Mouse (Mus musculus) heart, embryonic 16.5 days (tissue): ENCODE results near the gene Tmem138. TPM values are rescaled to one million over a fixed set of nuclear protein-coding genes. Genes with fewer than 3 reads are reported as not detected.

ENCODE experiments used
- ATAC-seq: fragments of 200-750 bp; cut with Nextera tagmentation; replicated peaks from 2 replicates; pipeline ENCODE4 v1.8.0; 2017; ENCODE audit warnings: moderate number of reproducible peaks; ENCODE audit not compliant: insufficient read depth, low FRiP score; ENCODE audit errors: extremely low read depth
- H3K27ac ChIP-seq: fragments of 300-500 bp; sonication (generic); 2 replicates; pipeline ENCODE4 v1.5.1; 2014; ENCODE audit warnings: mild to moderate bottlenecking, low read length, control low read depth, moderate library complexity
- H3K27me3 ChIP-seq: fragments of 300-500 bp; sonication (generic); 2 replicates; pipeline ENCODE4 v1.6.1; 2014; ENCODE audit warnings: low read length, mixed read lengths; ENCODE audit not compliant: control insufficient read depth, insufficient read depth
- H3K36me3 ChIP-seq: fragments of 300-500 bp; sonication (generic); 2 replicates; pipeline ENCODE4 v1.6.1; 2014; ENCODE audit not compliant: control insufficient read depth, insufficient read depth
- H3K4me1 ChIP-seq: fragments of 300-500 bp; sonication (generic); 2 replicates; pipeline ENCODE4 v1.6.1; 2014; ENCODE audit warnings: low read length, mixed read lengths; ENCODE audit not compliant: control insufficient read depth, insufficient read depth
- H3K4me2 ChIP-seq: fragments of 300-500 bp; sonication (generic); 2 replicates; pipeline ENCODE4 v1.6.1; 2014; ENCODE audit warnings: low read depth, mild to moderate bottlenecking, control low read depth, low read length
- H3K4me3 ChIP-seq: fragments of 300-500 bp; sonication (generic); 2 replicates; pipeline ENCODE4 v1.5.1; 2014; ENCODE audit warnings: mild to moderate bottlenecking, control low read depth, low read length
- H3K9ac ChIP-seq: fragments of 300-500 bp; sonication (generic); 2 replicates; pipeline ENCODE4 v1.6.1; 2014; ENCODE audit warnings: low read length, control low read depth
- H3K9me3 ChIP-seq: fragments of 300-500 bp; sonication (generic); replicated peaks from 2 replicates; pipeline ENCODE4 v1.6.1; 2016; ENCODE audit warnings: low read length; ENCODE audit not compliant: control insufficient read depth
- WGBS: fragments of 180-500 bp; shearing (Covaris S2); extraction: QIAGEN DNeasy Blood & Tissue Kit; methylation state at CpG from one replicate; pipeline ENCODE4 v1.1.7; 2014; 5-methylcytosine and 5-hydroxymethylcytosine counted together
- polyA plus RNA-seq: library from polyadenylated mRNA; unstranded; fragments of >200 nt; fragmentation: Nextera tagmentation; extraction: Ambion mirVana; gene quantifications from 2 replicates; pipeline ENCODE4 v1.2.1, GENCODE M21; 2015

Tmem138 gene
- polyA plus RNA-seq, 1 experiment from 2014 or later: 25.1 TPM

DNA sequence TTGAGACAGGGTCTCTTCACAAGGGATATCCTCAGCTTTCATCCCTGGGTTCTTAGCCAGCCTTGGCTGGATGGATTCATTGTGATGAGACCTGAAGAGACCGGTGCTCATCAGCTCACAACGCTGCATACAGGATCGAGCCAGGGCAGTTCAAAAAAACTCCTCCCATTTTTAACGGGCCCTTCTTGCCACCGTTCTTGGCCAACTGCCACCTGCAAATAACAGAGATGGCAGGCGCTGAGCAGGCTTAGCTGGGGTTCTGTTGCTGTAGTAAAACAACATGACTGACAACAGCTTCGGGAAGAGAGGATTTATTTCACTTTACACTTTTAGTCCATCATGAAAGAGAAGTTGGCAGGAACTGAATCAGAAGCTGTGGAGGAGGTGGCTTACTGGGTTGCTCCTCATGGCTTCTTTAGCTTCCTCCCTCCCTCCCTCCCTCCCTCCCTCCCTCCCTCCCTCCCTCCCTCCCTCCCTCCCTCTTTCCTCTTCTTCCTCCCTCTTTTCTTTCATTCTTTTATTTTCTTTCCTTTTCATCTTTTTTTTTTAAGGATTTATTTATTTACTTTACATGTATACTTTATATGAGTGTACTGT lies 6.5 kb upstream of the Tmem138 start:
- Histone ChIP-seq H3K36me3 (peaks cover 4% of the 10 kb centered on the region), H3K27ac (no peak overlapping the region), H3K4me3 (no peak overlapping the region), H3K9ac (no peak overlapping the region), H3K4me1 (no peaks in the 10 kb centered on the region; the same call in 1 of the 2 replicates), H3K27me3 (no peaks in the 10 kb centered on the region), H3K4me2 (peak overlapping the region; percentile 23; the same call in 1 of the 2 replicates), H3K9me3 (no peaks in the 10 kb centered on the region)
- 37% methylated on average over 7 of the region's 7 CpGs for WGBS
- no peak for ATAC-seq

DNA sequence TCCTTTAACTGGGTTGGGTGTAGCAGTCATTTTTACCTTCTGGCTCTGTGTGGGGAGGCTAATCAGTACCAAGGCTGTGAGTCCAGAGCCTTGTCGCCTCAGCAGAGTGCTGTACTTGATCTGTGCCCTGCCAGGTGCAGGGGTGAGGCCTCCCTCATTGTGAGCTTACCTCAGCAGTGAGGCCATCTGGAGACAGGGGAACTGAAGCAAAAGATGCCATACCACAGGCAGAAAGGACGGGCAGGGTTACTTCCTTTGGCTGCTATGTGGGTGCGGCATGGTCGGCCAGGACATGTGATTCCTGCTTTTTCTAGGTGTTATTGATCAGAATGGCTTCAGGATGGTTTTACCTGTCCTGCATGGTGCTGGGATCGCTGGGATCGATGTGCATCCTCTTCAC lies 4.8 kb upstream of the Tmem138 start:
- no peak overlapping the region for H3K4me3 ChIP-seq
- H3K9me3 ChIP-seq: no peaks in the 10 kb centered on the region
- no peak overlapping the region for H3K9ac ChIP-seq
- no peak for ATAC-seq
- no peaks in the 10 kb centered on the region for H3K27me3 ChIP-seq
- H3K27ac ChIP-seq: no peak overlapping the region
- H3K4me1 ChIP-seq: peaks cover 5% of the 10 kb centered on the region
- H3K36me3 ChIP-seq: 0 out of 2 replicates have a peak, but pooled peaks cover 2% of the 10 kb centered on the region
- H3K4me2 ChIP-seq: no peak overlapping the region
- WGBS: 77% methylated on average over 6 of the region's 6 CpGs

DNA sequence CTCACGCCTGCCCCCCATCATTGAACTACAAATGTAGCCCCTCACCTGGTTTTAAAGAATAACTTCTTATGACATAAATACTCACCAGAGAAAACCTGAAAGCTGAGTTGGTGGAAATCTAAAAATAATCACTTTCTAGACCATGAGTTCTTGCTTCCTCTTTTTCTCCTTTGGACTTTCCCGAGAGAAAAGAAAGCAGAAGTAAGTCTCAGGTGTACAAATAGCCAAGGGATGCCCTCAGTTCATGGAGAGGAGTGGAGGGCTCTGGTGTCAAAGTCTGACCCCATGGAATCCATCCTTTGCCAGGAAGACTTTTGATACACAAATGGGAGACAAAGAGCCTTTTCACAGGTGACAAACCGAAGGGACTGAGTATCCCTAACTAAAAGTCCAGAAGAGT lies 3.6 kb upstream of the Tmem138 start:
- 81% methylated on average over 3 of the region's 3 CpGs for WGBS
- no peak overlapping the region for H3K27ac ChIP-seq
- H3K9me3 ChIP-seq: no peaks in the 10 kb centered on the region
- H3K4me2 ChIP-seq: no peak overlapping the region
- ATAC-seq: no peak
- no peaks in the 10 kb centered on the region for H3K27me3 ChIP-seq
- peaks cover 10% of the 10 kb centered on the region for H3K4me1 ChIP-seq
- no peak overlapping the region for H3K4me3 ChIP-seq
- H3K36me3 ChIP-seq: 0 out of 2 replicates have a peak, but pooled peaks cover 2% of the 10 kb centered on the region
- no peak overlapping the region for H3K9ac ChIP-seq

DNA sequence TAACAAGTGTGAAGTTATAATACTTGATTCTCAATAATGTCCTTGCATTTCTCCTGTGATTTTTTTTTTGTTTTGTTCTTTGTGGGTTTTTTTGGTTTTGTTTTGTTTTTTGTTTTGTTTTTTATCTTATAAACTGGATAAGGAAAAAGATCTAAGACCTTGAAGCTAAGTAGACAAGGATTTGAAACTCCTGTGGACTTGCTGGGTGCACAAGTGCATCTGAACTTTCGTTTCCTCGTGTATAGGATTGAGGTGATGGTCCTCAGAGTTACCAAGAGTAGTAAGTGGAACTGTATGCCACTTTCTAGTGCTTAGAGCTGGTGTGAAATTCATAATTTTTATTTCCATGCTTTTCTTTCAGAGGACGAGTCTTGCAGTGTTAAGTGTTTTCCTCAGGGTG lies 2.9 kb upstream of the Tmem138 start:
- ATAC-seq: no peak
- Histone ChIP-seq H3K4me3 (no peak overlapping the region), H3K9ac (no peak overlapping the region), H3K4me2 (no peak overlapping the region), H3K4me1 (peaks cover 10% of the 10 kb centered on the region), H3K36me3 (peaks cover 1% of the 10 kb centered on the region; the same call in 1 of the 2 replicates), H3K27me3 (no peaks in the 10 kb centered on the region), H3K9me3 (no peaks in the 10 kb centered on the region), H3K27ac (no peak overlapping the region)
- 73% methylated on average over 3 of the region's 3 CpGs for WGBS

DNA sequence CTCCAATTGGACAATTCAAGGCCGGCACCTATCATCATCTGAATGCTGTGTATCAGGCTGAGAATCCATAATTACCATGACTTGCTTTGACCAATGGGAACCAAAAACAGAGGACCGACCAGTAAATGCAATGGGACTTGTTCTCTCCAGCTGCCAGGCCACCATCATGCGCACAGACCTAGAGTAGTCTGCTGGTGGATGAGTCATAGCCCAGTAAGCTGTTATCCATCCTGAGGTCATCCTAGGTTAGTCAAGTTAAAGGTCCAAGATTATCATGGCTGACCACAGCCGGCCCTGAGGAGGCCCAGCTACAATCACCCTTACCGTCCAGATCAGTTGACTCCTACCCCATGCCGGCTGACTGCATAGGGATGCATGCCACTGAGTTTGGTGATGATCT lies 7.5 kb downstream of the Tmem138 start:
- 92% methylated on average over 6 of the region's 6 CpGs for WGBS
- peaks cover 23% of the 10 kb centered on the region for H3K36me3 ChIP-seq

DNA sequence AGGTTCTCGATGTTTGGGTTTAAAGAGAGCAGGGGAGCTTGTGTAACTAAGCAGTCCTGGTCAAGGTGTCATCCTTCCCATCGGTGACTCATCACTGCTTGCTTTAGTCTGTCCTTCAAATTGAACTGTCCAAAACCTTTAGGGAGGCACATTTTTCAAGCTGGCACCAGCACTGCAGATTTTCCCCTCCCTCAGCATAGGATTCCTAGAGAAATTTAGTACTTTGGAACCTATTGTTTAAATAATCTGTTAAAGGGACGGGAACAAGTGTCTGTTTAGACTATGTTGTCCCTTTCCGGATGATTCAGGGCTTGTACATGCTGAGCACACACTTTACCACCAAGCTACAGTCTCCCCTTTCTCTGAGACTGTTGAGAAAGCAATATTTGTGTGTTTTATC lies 11.9 kb downstream of the Tmem138 start:
- H3K27ac ChIP-seq: no peak overlapping the region
- peaks cover 4% of the 10 kb centered on the region for H3K36me3 ChIP-seq
- WGBS: 58% methylated on average over 4 of the region's 4 CpGs
- no peaks in the 10 kb centered on the region for H3K9me3 ChIP-seq
- H3K9ac ChIP-seq: no peak overlapping the region
- no peak for ATAC-seq
- no peak overlapping the region for H3K4me2 ChIP-seq
- no peak overlapping the region for H3K4me3 ChIP-seq
- peaks cover 6% of the 10 kb centered on the region for H3K4me1 ChIP-seq
- no peaks in the 10 kb centered on the region for H3K27me3 ChIP-seq

More for the DNA sequence above, 7.5 kb downstream of the Tmem138 start:
- H3K9ac ChIP-seq: no peak overlapping the region
- H3K27ac ChIP-seq: no peak overlapping the region
- H3K4me3 ChIP-seq: no peak overlapping the region
- no peak for ATAC-seq
- no peaks in the 10 kb centered on the region for H3K9me3 ChIP-seq
- no peaks in the 10 kb centered on the region for H3K4me1 ChIP-seq
- H3K4me2 ChIP-seq: no peak overlapping the region
- no peaks in the 10 kb centered on the region for H3K27me3 ChIP-seq

DNA sequence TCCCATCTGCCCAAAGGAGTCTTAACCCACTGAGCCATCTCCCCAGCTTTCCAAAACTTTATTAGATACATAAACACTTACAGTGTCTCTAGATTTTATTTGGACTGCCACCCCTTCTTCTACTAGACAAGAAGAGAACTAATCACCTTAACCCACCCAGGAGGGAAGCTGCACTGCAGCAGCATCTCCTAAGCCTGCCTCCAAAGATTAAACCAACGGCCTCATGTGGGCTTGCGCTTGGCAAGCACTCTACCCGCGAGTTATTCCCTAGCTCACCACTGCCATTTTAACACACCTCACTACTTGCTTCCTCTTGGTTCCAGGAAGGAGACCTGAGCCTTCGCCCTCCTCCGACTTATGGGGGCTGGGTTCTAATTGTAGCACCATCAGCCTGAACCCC lies 12.9 kb downstream of the Tmem138 start:
- Histone ChIP-seq H3K4me2 (no peak overlapping the region), H3K4me3 (no peak overlapping the region), H3K36me3 (peaks cover under 1% of the 10 kb centered on the region; the same call in 1 of the 2 replicates), H3K27ac (no peak overlapping the region), H3K27me3 (no peaks in the 10 kb centered on the region), H3K4me1 (peaks cover 6% of the 10 kb centered on the region), H3K9me3 (no peaks in the 10 kb centered on the region), H3K9ac (no peak overlapping the region)
- WGBS: 78% methylated on average over 6 of the region's 6 CpGs
- ATAC-seq: no peak

DNA sequence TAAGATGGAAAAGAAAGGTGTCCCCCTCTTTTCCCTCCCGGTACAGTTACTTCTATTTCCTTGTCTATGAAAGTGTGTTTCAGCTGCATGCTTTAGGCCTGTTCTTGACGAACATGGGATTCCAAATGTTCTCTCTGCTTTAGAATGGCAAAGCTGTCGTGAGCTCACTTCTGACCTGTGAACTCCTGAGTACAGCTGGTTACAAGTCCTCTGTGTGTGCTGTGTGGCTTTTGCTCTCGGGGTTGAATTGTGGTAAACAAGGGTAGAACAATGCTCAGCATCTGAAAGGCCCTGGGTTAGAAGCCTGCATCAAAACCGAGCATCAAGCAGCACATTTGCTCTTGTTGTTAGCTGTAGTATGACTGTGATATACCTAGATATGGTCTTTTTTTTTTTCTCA lies 14.8 kb downstream of the Tmem138 start:
- Histone ChIP-seq H3K36me3 (no peaks in the 10 kb centered on the region), H3K4me3 (no peak overlapping the region), H3K4me1 (peaks cover 6% of the 10 kb centered on the region), H3K27ac (peak overlapping the region; percentile 73), H3K27me3 (no peaks in the 10 kb centered on the region), H3K4me2 (no peak overlapping the region), H3K9me3 (no peaks in the 10 kb centered on the region), H3K9ac (no peak overlapping the region)
- ATAC-seq: no peak
- 55% methylated on average over 5 of the region's 5 CpGs for WGBS

DNA sequence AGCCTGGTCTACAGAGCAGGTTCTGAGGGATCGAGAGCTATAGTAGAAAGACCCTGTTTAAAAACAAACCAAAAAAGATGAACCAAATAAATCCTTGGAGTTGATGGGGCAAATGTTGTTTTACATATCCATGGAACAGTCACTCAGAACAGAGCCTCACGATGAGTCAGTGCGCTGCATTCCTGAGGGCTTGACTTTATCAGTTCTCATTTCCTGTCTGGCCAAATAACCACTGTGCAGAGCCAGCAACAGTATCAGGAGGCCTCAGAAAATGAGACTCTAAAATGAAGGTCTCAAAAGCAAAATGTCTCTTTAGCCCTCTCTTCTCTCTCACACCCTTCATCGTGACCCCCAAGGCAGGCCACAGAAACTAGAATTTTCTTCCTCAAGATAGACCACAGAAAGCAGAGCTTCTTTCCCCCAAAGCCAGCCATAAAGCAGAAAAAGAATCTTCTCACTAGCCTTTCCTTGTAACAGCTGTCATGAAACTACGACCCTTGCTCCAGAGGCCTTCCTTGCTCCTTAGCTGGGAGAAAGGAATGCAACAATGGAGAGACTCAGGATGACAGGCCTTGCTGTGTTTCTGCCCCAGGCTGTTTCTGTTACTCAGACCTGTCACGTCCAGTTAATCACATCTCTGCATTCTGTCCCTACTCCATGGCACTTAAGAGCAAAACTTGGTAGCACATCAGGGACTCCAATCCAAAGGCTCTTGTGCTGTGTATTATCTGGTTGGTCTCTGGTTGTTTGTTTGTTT lies 15.4 kb downstream of the Tmem138 start:
- no peaks in the 10 kb centered on the region for H3K27me3 ChIP-seq
- ATAC-seq: peak; percentile 86
- no peaks in the 10 kb centered on the region for H3K36me3 ChIP-seq
- H3K9ac ChIP-seq: peak overlapping the region; percentile 3; the same call in 1 of the 2 replicates
- peak overlapping the region; percentile 73 for H3K27ac ChIP-seq
- no peaks in the 10 kb centered on the region for H3K9me3 ChIP-seq
- 37% methylated on average over 6 of the region's 6 CpGs for WGBS
- no peak overlapping the region for H3K4me2 ChIP-seq
- peaks cover 6% of the 10 kb centered on the region for H3K4me1 ChIP-seq
- no peak overlapping the region for H3K4me3 ChIP-seq
